Mouse (Mus musculus) thymus, adult 2 months (tissue): ENCODE measurements around the gene Syp.

Experiments
- CTCF ChIP-seq: fragments of 200-500 bp; IDR thresholded peaks from 2 replicates; pipeline ENCODE4 v1.5.1; 2012; ENCODE audit warnings: mild to moderate bottlenecking, control low read depth, low read length, moderate library complexity, borderline replicate concordance; ENCODE audit not compliant: control insufficient read depth, poor library complexity, insufficient read depth; ENCODE audit errors: extremely low read depth
- POLR2A ChIP-seq: fragments of 200-500 bp; IDR thresholded peaks from 2 replicates; pipeline ENCODE4 v1.6.1; 2012; ENCODE audit warnings: mild to moderate bottlenecking, low read length, control low read depth, moderate library complexity; ENCODE audit not compliant: control insufficient read depth, poor library complexity, insufficient read depth; ENCODE audit errors: extremely low read depth

DNA sequence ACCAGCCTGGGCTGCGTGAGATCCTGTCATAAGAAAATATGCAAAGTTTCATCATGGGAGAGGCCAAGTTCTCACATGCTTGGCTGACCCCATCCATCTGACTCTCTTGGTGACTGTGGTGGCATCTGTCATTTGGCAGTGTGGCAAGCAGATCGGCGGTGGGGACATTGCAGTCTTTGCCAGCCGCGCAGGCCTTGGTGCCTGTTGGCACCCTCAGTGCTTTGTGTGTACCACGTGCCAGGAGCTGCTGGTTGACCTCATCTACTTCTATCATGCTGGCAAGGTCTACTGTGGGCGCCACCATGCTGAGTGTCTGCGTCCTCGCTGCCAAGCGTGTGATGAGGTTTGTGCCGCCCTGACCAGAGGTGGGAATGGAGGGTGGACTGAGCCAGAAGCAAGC, 26.5 kb downstream of the Syp start:
- TF ChIP-seq POLR2A: no peak
- TF ChIP-seq CTCF: no peak
